Mouse (Mus musculus) lung, embryonic 15.5 days (tissue): ENCODE results near the gene Trmt10c. TPM values are rescaled to one million over a fixed set of nuclear protein-coding genes. Genes with fewer than 3 reads are reported as not detected.
A peak's percentile ranks its signal among the peaks of the same experiment; 100 is the strongest.
"Not testable (repeated sequence)": the region's sequence is repeated elsewhere in the genome, so short reads cannot be mapped to it uniquely, and the experiment has no call there.

Experiments
- ATAC-seq: fragments of 200-750 bp; cut with Nextera tagmentation; 2 replicates; pipeline ENCODE4 v1.8.0; 2017; ENCODE audit warnings: moderate number of reproducible peaks, borderline replicate concordance; ENCODE audit not compliant: low FRiP score, low TSS enrichment; ENCODE audit errors: extremely low read depth
- H3K27ac ChIP-seq: fragments of 300-500 bp; sonication (generic); 2 replicates; pipeline ENCODE4 v1.5.1; 2015; ENCODE audit warnings: moderate library complexity, mild to moderate bottlenecking, inconsistent platforms
- H3K27me3 ChIP-seq: fragments of 300-500 bp; sonication (generic); 2 replicates; pipeline ENCODE4 v1.6.1; 2015; ENCODE audit warnings: inconsistent platforms
- H3K36me3 ChIP-seq: fragments of 300-500 bp; sonication (generic); 2 replicates; pipeline ENCODE4 v1.6.1; 2015; ENCODE audit warnings: inconsistent platforms
- H3K4me1 ChIP-seq: fragments of 300-500 bp; sonication (generic); 2 replicates; pipeline ENCODE4 v1.6.1; 2015; ENCODE audit warnings: inconsistent platforms
- H3K4me2 ChIP-seq: fragments of 300-500 bp; sonication (generic); 2 replicates; pipeline ENCODE4 v1.6.1; 2015; ENCODE audit warnings: inconsistent platforms, mild to moderate bottlenecking, moderate library complexity
- H3K4me3 ChIP-seq: fragments of 300-500 bp; sonication (generic); 2 replicates; pipeline ENCODE4 v1.5.1; 2015; ENCODE audit warnings: mild to moderate bottlenecking, inconsistent platforms
- H3K9ac ChIP-seq: fragments of 300-500 bp; sonication (generic); 2 replicates; pipeline ENCODE4 v1.6.1; 2015; ENCODE audit warnings: inconsistent platforms
- H3K9me3 ChIP-seq: fragments of 300-500 bp; sonication (generic); 2 replicates; pipeline ENCODE4 v1.6.1; 2016; ENCODE audit warnings: inconsistent platforms
- WGBS: fragments of 180-500 bp; shearing (Covaris S2); methylation state at CpG from one replicate; pipeline ENCODE4 v1.1.7; 2015; 5-methylcytosine and 5-hydroxymethylcytosine counted together
- polyA plus RNA-seq: library from polyadenylated mRNA; unstranded; fragments of >200 nt; fragmentation: Nextera tagmentation; extraction: Ambion mirVana; gene quantifications from 2 replicates; pipeline ENCODE4 v1.2.1, GENCODE M21; 2015

The Trmt10c gene
- 25.4 TPM in 2 replicates for polyA plus RNA-seq

DNA sequence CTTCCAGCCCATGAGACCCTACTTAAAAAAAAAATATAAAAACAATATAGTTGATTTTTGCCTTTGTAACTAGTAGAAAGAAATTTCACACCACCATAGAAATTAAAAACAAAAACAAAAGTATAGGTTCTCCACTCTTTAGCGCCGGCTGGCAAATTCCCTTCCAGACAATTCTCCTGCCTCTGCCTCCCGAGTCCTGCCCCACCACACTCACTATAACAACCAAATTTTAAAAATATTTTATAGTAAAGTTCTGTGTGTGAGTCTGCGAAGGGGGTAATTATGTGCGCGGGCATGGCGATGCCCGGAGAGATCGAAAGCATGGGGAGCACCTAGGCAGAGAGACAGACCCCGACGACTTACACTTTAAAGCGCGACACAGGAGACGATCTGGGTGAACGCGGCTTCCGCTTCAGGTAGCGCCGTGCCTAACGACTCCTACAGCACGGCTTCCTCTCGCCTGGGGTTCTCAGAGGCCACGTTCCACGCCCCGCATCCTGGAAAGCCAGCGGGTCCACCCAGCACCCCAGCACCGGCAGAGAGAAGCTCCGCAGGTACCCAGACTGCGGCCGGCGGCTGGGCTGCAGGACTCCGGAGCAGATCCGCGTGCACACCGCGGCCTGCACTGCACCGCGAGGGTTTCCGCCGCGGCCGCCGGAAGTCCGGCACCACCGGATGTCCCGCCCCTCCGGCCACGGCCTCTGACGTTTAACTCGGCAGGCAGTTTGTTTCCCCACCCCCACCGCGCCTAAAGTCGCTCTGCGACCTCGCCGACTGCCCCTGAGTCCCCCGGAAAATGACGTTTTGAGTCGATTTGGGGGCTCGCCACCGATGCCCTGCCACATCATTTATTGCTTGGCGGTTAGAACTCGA lies at the start of gene Trmt10c:
Trmt10c (minus strand) TSS at position 682 of the 873 bp plus-strand sequence.
- no peaks in the 10 kb centered on the region for H3K27me3 ChIP-seq
- ATAC-seq, result peak; percentile 100
- peaks cover 13% of the 10 kb centered on the region for H3K4me1 ChIP-seq
- WGBS, result under 1% methylated on average over 63 of the region's 63 CpGs
- H3K36me3 ChIP-seq, result peaks cover 26% of the 10 kb centered on the region
- peak within 1 kb of the TSS; percentile 90 for H3K27ac ChIP-seq
- H3K9ac ChIP-seq, result peak within 1 kb of the TSS; percentile 76
- no peaks in the 10 kb centered on the region for H3K9me3 ChIP-seq
- peak within 1 kb of the TSS; percentile 69 for H3K4me3 ChIP-seq
- peak within 1 kb of the TSS; percentile 74 for H3K4me2 ChIP-seq

DNA sequence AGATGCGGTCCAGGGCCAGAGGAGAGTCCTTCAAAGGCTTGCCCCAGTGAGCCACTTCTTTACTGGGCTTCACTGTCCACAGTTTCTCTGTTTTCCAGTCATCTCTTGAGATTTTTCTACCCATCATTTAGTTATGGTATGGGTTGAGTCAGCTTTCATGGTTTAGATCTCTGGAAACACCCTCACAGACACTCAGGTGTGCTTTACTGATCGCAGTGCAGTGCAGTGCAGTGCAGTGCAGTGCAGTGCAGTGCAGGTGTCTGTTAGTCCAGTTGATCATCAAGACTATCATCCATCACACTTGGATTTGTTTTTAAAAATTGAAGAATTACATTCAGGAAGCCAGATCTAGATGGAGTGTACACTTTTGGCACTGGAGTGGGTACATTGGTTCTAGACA lies 48.7 kb upstream of the Trmt10c start:
- 95% methylated on average over 2 of the region's 2 CpGs for WGBS
- no peak overlapping the region for H3K4me3 ChIP-seq
- H3K4me1 ChIP-seq, result no peaks in the 10 kb centered on the region
- no peak overlapping the region for H3K27ac ChIP-seq
- H3K9me3 ChIP-seq, result no peaks in the 10 kb centered on the region
- no peak overlapping the region for H3K9ac ChIP-seq
- H3K4me2 ChIP-seq, result no peak overlapping the region
- 0 out of 2 replicates have a peak, but pooled peaks cover 9% of the 10 kb centered on the region for H3K36me3 ChIP-seq
- ATAC-seq, result no peak
- no peaks in the 10 kb centered on the region for H3K27me3 ChIP-seq

DNA sequence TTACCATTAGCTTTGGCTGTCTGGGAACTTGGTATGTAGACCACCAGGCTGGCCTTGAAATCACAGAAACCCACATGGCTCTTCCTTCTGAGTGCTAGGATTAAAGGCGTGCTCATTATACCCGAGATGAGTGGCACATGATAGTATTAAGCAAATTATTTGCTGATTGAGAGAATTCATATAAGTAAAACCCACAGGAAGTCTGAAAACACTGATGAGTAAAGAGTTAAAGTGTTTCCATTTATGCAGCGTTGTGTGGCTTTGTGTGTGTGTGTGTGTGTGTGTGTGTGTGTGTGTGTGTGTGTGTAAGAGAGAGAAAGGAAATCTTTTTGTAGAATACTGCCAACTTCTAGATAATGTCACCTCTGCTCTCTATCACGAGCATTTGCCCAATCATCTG lies 44.1 kb upstream of the Trmt10c start:
- WGBS, result 76% methylated on average over 4 of the region's 4 CpGs
- Histone ChIP-seq H3K27ac (no peak overlapping the region), H3K9me3 (no peaks in the 10 kb centered on the region), H3K4me3 (no peak overlapping the region), H3K4me2 (no peak overlapping the region), H3K9ac (no peak overlapping the region), H3K27me3 (no peaks in the 10 kb centered on the region), H3K36me3 (0 out of 2 replicates have a peak, but pooled peaks cover 4% of the 10 kb centered on the region), H3K4me1 (peaks cover 2% of the 10 kb centered on the region)
- no peak for ATAC-seq

DNA sequence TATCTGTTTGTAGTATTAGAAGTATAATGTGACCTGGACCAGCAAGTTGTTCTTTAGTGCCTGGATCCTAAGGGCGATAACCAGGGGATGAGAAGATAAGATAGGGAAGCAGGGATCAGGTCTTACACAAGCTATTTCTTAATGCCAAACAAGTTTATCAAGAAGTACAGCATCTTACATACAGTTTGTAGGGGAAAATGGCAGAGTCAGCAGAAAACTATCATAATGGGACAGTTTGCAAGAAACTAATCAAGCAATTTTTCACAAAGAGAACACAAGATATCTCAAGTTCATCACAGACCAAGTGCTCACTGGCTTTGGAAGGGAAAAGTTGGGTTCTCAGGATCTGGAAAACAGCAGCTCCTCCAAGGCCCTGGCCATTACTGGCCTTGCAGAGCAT lies 41.8 kb upstream of the Trmt10c start:
- Histone ChIP-seq H3K36me3 (no peaks in the 10 kb centered on the region), H3K27ac (no peak overlapping the region), H3K4me3 (no peak overlapping the region), H3K9ac (no peak overlapping the region), H3K4me2 (no peak overlapping the region), H3K27me3 (no peaks in the 10 kb centered on the region), H3K9me3 (no peaks in the 10 kb centered on the region), H3K4me1 (peaks cover 8% of the 10 kb centered on the region)
- ATAC-seq, result no peak
- 83% methylated on average over 1 of the region's 1 CpGs for WGBS

DNA sequence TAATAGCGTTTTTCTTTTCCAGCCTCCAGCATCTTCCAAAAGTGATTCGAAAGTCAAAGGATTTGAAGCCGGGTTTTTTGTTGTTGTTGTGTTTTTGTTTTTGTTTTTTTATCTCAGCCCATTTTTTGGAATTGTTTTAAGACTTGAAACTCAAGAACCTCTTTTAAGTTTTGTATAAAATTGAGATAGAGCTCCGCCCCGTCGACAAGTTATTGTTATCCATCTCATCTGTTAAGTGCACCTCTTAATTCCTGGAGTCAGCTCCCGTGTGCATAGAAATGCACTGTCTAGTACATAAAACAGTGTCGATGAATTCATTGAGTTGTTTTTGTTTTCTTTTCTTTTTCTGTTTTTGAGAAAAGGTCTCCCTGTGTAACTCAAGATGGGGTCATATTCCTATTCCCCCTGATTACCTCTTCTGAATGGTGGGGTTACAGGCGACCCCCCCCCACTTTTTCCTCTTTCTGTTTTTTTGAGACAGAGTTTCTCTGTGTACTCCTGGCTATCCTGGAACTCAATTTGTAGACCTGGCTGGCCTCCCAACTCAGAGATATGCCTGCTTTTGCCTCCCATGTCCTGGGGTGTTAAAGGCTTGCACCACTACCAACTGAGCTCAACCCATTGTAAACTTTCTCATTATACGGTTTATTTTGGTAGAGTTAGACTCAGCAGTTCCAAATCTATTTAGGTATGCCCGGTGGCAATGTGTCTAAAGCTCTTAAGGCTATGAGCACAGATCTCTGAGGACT lies 38.7 kb upstream of the Trmt10c start:
- 11% methylated on average over 11 of the region's 11 CpGs for WGBS
- H3K9me3 ChIP-seq, result no peaks in the 10 kb centered on the region
- no peak for ATAC-seq
- H3K27ac ChIP-seq, result peak overlapping the region; percentile 95
- H3K36me3 ChIP-seq, result no peaks in the 10 kb centered on the region
- H3K9ac ChIP-seq, result peak overlapping the region; percentile 70
- H3K4me3 ChIP-seq, result peak overlapping the region; percentile 77
- peak overlapping the region; percentile 51 for H3K4me2 ChIP-seq
- no peaks in the 10 kb centered on the region for H3K27me3 ChIP-seq
- H3K4me1 ChIP-seq, result peaks cover 8% of the 10 kb centered on the region

DNA sequence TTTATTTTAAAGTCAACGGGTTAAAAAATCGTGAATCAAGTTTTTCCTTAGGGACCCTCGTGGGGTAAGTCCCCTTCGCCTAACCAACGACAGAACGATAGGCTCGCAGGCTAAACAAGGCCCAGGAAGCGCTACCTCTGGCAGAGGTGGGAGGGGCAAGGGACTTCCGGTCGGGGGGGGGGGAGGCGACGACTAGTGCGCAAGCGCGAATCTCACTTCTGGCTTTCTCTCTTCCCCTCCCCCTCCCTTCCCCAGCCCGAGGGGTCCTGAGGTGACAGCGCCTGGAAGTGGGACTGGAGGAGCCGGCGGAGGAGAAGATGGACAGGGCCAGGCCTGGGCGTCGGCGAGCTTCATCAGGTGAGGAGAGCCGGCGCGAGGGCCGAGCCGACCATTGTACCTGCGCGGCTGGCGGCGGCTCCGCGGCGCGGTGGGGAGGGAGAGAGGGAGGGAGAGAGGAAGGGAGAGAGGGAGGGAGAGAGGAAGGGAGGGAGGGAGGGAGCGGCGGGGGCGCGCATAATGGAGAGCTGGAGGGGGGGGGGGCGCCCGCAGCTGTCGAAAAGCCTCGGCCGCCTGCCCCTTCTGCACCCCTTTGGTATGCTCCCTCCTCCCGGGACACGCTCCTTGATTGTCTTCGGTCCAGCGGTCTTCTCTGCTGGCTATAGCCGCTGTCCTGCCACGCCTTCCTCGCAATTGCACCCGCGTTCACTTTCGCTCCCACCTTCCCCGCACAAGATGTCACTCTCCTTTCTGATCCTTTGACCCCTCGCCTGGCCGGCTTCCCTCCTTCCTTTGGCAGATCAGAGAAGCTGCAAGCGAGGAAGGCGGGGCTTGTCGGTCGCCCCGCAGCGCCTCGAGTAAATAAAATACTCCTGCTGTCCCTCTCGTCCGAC lies 37.8 kb upstream of the Trmt10c start:
- WGBS, result under 1% methylated on average over 51 of the region's 66 CpGs
- Histone ChIP-seq H3K9me3 (no peaks in the 10 kb centered on the region), H3K4me3 (peak overlapping the region; percentile 77), H3K9ac (peak overlapping the region; percentile 70), H3K27ac (peak overlapping the region; percentile 95), H3K4me2 (peak overlapping the region; percentile 51), H3K4me1 (peaks cover 8% of the 10 kb centered on the region), H3K27me3 (no peaks in the 10 kb centered on the region), H3K36me3 (no peaks in the 10 kb centered on the region)
- peak; percentile 85 for ATAC-seq

DNA sequence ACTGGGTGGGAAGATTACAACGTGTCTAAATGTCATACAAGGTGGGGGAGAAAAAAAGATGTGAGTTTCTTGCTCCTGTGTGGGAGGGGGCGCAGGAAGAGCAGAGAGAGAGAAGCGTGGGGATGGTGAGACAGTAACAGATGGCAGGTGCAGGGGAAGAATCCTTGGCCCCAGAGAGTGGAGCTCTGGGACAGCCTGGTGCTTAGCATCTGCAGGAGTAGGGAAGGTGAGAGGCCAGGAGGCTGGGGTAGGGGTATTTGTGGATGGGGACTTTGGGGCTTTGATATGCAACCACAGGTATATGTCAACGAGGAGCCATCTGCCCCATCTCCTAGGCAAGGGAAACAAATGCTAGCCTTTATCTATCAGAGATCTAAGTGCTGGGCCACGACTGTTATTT lies 36.9 kb upstream of the Trmt10c start:
- no peaks in the 10 kb centered on the region for H3K27me3 ChIP-seq
- WGBS, result 69% methylated on average over 5 of the region's 5 CpGs
- H3K4me1 ChIP-seq, result peaks cover 8% of the 10 kb centered on the region
- no peak for ATAC-seq
- no peaks in the 10 kb centered on the region for H3K36me3 ChIP-seq
- no peak overlapping the region for H3K4me2 ChIP-seq
- no peak overlapping the region for H3K4me3 ChIP-seq
- H3K27ac ChIP-seq, result no peak overlapping the region
- no peaks in the 10 kb centered on the region for H3K9me3 ChIP-seq
- no peak overlapping the region for H3K9ac ChIP-seq

DNA sequence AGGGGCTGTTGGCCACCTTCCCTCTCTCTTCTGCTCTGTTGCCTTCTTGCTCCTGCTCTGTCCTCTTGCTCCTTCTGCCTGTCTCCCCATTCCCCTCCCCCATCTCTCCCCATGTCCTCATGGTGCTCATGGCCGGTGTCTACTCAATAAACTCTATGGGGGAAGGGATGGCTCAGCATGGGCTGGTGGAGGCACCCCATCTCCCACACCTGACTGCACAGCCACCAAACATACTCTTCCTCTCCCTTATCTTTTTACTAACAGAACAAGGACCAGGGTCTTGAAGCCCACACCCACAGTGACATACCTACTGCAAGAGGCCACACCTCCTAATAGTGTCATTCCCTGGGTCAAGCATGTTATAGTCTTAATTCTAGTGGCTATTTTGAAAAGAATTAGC lies 36.5 kb upstream of the Trmt10c start:
- H3K9ac ChIP-seq, result no peak overlapping the region
- peaks cover 8% of the 10 kb centered on the region for H3K4me1 ChIP-seq
- H3K27me3 ChIP-seq, result no peaks in the 10 kb centered on the region
- no peak overlapping the region for H3K4me2 ChIP-seq
- H3K27ac ChIP-seq, result no peak overlapping the region
- H3K9me3 ChIP-seq, result no peaks in the 10 kb centered on the region
- 94% methylated on average over 1 of the region's 1 CpGs for WGBS
- H3K36me3 ChIP-seq, result no peaks in the 10 kb centered on the region
- no peak for ATAC-seq
- no peak overlapping the region for H3K4me3 ChIP-seq

DNA sequence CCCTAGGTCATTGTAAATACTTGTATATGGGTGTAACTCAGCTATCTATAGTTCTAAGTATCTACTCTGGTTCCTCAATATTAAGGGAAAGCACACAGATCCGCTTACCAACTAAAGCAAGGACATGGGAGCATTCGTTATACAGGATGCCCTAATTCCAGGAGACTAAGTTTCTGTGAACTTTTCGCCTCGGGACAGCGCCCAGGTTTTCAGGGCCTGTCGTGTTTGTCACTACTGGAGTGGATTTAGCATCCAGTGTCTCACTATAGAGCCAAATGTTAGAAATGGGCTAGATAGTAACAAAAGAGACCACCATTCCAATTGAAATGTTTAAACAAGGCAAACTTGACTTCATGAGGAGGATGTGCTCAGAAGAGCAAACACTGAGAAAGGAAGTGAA lies 35.5 kb upstream of the Trmt10c start:
- not testable (repeated sequence) for H3K9ac ChIP-seq, H3K4me2 ChIP-seq, ATAC-seq, H3K4me1 ChIP-seq, H3K9me3 ChIP-seq, H3K27me3 ChIP-seq, H3K36me3 ChIP-seq, H3K4me3 ChIP-seq, H3K27ac ChIP-seq
- WGBS, result 87% methylated on average over 6 of the region's 6 CpGs

DNA sequence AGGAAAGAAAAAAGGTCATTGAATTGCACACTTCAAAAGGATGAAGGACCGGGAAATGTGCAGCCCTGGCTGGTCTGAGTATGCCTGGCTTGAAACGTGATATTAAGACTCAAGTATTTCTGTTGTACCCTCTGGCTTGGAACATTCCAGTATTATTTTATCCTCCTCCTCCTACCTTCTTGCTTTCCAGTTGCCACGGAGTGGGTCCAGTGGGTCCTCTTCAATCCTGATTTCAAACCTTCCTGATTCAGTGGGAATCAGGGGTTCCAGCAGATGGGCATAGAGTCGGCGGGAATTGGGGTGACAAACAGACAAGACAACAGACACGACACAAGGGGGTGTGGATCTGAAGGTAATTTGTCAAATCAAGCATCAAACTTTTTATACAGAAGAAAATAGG lies 34.9 kb upstream of the Trmt10c start:
- no peaks in the 10 kb centered on the region for H3K9me3 ChIP-seq
- no peak for ATAC-seq
- no peak overlapping the region for H3K4me2 ChIP-seq
- no peak overlapping the region for H3K27ac ChIP-seq
- H3K4me3 ChIP-seq, result no peak overlapping the region
- no peak overlapping the region for H3K9ac ChIP-seq
- H3K4me1 ChIP-seq, result peaks cover 8% of the 10 kb centered on the region
- H3K36me3 ChIP-seq, result no peaks in the 10 kb centered on the region
- WGBS, result 76% methylated on average over 6 of the region's 6 CpGs
- no peaks in the 10 kb centered on the region for H3K27me3 ChIP-seq

DNA sequence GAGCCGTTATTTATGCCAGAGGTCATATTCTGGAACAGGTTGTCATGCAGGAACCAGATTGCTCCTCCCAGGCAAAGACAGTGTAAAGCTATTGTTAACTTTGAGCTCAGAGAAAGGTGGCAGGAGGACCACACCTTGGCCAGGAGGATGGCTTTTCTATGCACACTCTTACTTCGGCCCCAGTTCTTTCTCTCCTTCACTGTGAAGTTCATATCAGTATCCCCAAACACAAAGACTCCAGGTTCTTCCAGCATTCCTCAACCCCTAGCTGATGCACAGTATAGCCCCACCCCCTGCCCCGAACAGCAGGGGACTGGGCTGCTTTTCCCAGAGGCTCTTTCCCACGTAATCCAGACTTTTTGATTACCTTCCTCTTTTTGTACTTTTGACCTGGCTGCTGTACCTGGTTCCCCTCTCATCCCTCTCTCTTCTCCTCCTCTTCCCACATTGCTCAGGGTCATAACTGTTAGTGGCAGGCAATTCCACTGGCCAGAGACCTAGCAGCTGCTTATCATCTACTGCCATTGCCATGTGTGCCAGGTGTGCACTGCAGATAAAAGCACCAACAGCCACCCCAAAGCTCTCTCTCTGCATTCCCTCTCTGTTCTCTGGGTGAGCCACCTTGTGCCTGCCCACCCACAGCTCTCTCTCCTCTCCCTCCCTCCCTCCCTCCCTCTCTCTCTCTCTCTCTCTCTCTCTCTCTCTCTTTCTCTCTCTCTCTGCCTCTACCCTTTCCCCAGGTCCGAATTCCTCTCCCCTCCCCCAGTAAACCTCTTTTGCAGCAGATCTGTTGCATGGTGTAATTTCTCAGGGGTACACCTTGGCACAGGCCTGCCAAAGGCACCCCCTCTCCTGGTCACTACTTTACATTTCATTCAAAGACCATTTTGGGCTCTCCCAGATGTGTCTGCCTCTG lies 34.0 kb upstream of the Trmt10c start:
- Histone ChIP-seq H3K4me1 (peaks cover 5% of the 10 kb centered on the region), H3K4me3 (no peak overlapping the region), H3K27ac (no peak overlapping the region), H3K27me3 (no peaks in the 10 kb centered on the region), H3K36me3 (no peaks in the 10 kb centered on the region), H3K9me3 (no peaks in the 10 kb centered on the region), H3K9ac (no peak overlapping the region), H3K4me2 (no peak overlapping the region)
- WGBS, result 44% methylated on average over 5 of the region's 5 CpGs
- no peak for ATAC-seq
